Mouse (Mus musculus) heart, adult 9 months (tissue): Measurements from ENCODE around the gene Hvcn1.
"Not testable (repeated sequence)": the region's sequence is repeated elsewhere in the genome, so short reads cannot be mapped to it uniquely, and the experiment has no call there.

Experiments
- DNase-seq, 2 experiments: peaks; one replicate each; pipeline ENCODE4 v3.0.0; 2022; ENCODE audit warnings: low spot score in 2 of 2

The Hvcn1 gene

GRCm38 (mm10) chr5:122201904-122202303 is 4.7 kb upstream of the Hvcn1 start:
- DNase-seq, result no peak

- no peak for DNase-seq
Measured at GRCm38 (mm10) chr5:122204180-122204579, 2.4 kb upstream of the Hvcn1 start.

- no peak for DNase-seq
Measured at GRCm38 (mm10) chr5:122208909-122209308, 2.3 kb downstream of the Hvcn1 start.

GRCm38 (mm10) chr5:122209591-122210368 is 3.2 kb downstream of the Hvcn1 start:
- peak; percentile 58 to 64 for DNase-seq

- no peak for DNase-seq
Measured at GRCm38 (mm10) chr5:122210890-122211289, 4.3 kb downstream of the Hvcn1 start.

GRCm38 (mm10) chr5:122212125-122212524 is 5.5 kb downstream of the Hvcn1 start:
- DNase-seq, result no peak

- DNase-seq, result not testable (repeated sequence)
Measured at GRCm38 (mm10) chr5:122212820-122213219, 6.2 kb downstream of the Hvcn1 start.

GRCm38 (mm10) chr5:122213861-122214260 is 7.3 kb downstream of the Hvcn1 start:
- no peak for DNase-seq

- DNase-seq, result no peak
Measured at GRCm38 (mm10) chr5:122217636-122218035, 11.0 kb downstream of the Hvcn1 start.

GRCm38 (mm10) chr5:122218109-122218905 is 11.7 kb downstream of the Hvcn1 start:
- DNase-seq, result no peak

- DNase-seq, result no peak
Measured at GRCm38 (mm10) chr5:122218928-122219327, 12.3 kb downstream of the Hvcn1 start.

GRCm38 (mm10) chr5:122219655-122220629 is 13.3 kb downstream of the Hvcn1 start:
- DNase-seq, result peak in 1 of 2 experiments; percentile 49

GRCm38 (mm10) chr5:122221085-122221484 is 14.5 kb downstream of the Hvcn1 start:
- DNase-seq, result no peak

GRCm38 (mm10) chr5:122224291-122224690 is 17.7 kb downstream of the Hvcn1 start:
- DNase-seq, result no peak

GRCm38 (mm10) chr5:122228271-122228765 is 21.7 kb downstream of the Hvcn1 start:
- no peak for DNase-seq

- no peak for DNase-seq
Measured at GRCm38 (mm10) chr5:122228772-122229171, 22.2 kb downstream of the Hvcn1 start.

GRCm38 (mm10) chr5:122230816-122231215 is 24.2 kb downstream of the Hvcn1 start:
- no peak for DNase-seq

- DNase-seq, result no peak
Measured at GRCm38 (mm10) chr5:122231431-122231830, 24.8 kb downstream of the Hvcn1 start.

GRCm38 (mm10) chr5:122232004-122232403 is 25.4 kb downstream of the Hvcn1 start:
- no peak for DNase-seq

- DNase-seq, result no peak
Measured at GRCm38 (mm10) chr5:122233077-122233581, 26.5 kb downstream of the Hvcn1 start.

GRCm38 (mm10) chr5:122233695-122234094 is 27.1 kb downstream of the Hvcn1 start:
- DNase-seq, result no peak
